Mouse (Mus musculus) cerebellum, postnatal 4 days (tissue): Measurements from ENCODE around the gene Gm11361.

Experiments used
- DNase-seq, 2 experiments: peaks; one replicate each; pipeline ENCODE4 v3.0.0; 2022; ENCODE audit warnings: low spot score in 2 of 2, mixed read lengths in 1 of 2

The Gm11361 gene

GRCm38 (mm10) chr13:28257228-28257627, at the start of gene Gm11361:
Gene Gm11361 (plus strand): TSS chr13:28257528.
- DNase-seq, result no peak

GRCm38 (mm10) chr13:28264399-28264798, 7.1 kb downstream of the Gm11361 start:
- DNase-seq, result no peak

- no peak for DNase-seq
Measured at GRCm38 (mm10) chr13:28287368-28287767, 30.0 kb downstream of the Gm11361 start.

- DNase-seq, result no peak
Measured at GRCm38 (mm10) chr13:28294272-28294671, 36.9 kb downstream of the Gm11361 start.

- DNase-seq, result peak in 1 of 2 experiments; percentile 14
Measured at GRCm38 (mm10) chr13:28294757-28295361, 37.5 kb downstream of the Gm11361 start.

GRCm38 (mm10) chr13:28295492-28295891, 38.2 kb downstream of the Gm11361 start:
- DNase-seq, result no peak

- DNase-seq, result no peak
Measured at GRCm38 (mm10) chr13:28297098-28297497, 39.8 kb downstream of the Gm11361 start.

GRCm38 (mm10) chr13:28297577-28297976, 40.2 kb downstream of the Gm11361 start:
- DNase-seq, result no peak
